Mouse (Mus musculus) gastrocnemius, postnatal 4 days (tissue): ENCODE results near the gene Large1. TPM values are rescaled to one million over a fixed set of nuclear protein-coding genes. Genes with fewer than 3 reads are reported as not detected.
"Not testable (repeated sequence)": the region's sequence is repeated elsewhere in the genome, so short reads cannot be mapped to it uniquely, and the experiment has no call there.

Experiments
- DNase-seq, 2 experiments: peaks; one replicate each; pipeline ENCODE4 v3.0.0; 2021 to 2022; ENCODE audit warnings: low spot score in 2 of 2, mixed read lengths in 2 of 2
- total RNA-seq, 2 experiments: library from RNA; stranded (reverse); gene quantifications; 2 replicates each; pipeline ENCODE4 v1.2.3; 2021

Gene Large1
- total RNA-seq, 2 experiments from 2014 or later: 31.5 to 31.8 TPM

- no peak for DNase-seq
Measured at GRCm38 (mm10) chr8:73187381-73187780, 166.0 kb downstream of the Large1 start.

GRCm38 (mm10) chr8:73178434-73178833 lies 174.9 kb downstream of the Large1 start:
- no peak for DNase-seq

GRCm38 (mm10) chr8:73172661-73173060 lies 180.7 kb downstream of the Large1 start:
- DNase-seq: no peak

- no peak for DNase-seq
Measured at GRCm38 (mm10) chr8:73161994-73162393, 191.3 kb downstream of the Large1 start.

GRCm38 (mm10) chr8:73161564-73161963 lies 191.8 kb downstream of the Large1 start:
- no peak for DNase-seq

- DNase-seq: no peak
Measured at GRCm38 (mm10) chr8:73160945-73161344, 192.4 kb downstream of the Large1 start.

- DNase-seq: no peak
Measured at GRCm38 (mm10) chr8:73147236-73147635, 206.1 kb downstream of the Large1 start.

GRCm38 (mm10) chr8:73142660-73143395 lies 210.5 kb downstream of the Large1 start:
- DNase-seq: no peak

GRCm38 (mm10) chr8:73135397-73135796 lies 217.9 kb downstream of the Large1 start:
- no peak for DNase-seq

GRCm38 (mm10) chr8:73132080-73132479 lies 221.3 kb downstream of the Large1 start:
- no peak for DNase-seq

- DNase-seq: no peak
Measured at GRCm38 (mm10) chr8:73123864-73124499, 229.4 kb downstream of the Large1 start.

- DNase-seq: no peak
Measured at GRCm38 (mm10) chr8:73112332-73112895, 240.9 kb downstream of the Large1 start.

GRCm38 (mm10) chr8:73104089-73104488 lies 249.3 kb downstream of the Large1 start:
- DNase-seq: no peak

GRCm38 (mm10) chr8:73101069-73101468 lies 252.3 kb downstream of the Large1 start:
- no peak for DNase-seq

GRCm38 (mm10) chr8:73100607-73101006 lies 252.7 kb downstream of the Large1 start:
- DNase-seq: not testable (repeated sequence)

GRCm38 (mm10) chr8:73099542-73099941 lies 253.8 kb downstream of the Large1 start:
- no peak for DNase-seq

- DNase-seq: no peak
Measured at GRCm38 (mm10) chr8:73096952-73097351, 256.4 kb downstream of the Large1 start.

- DNase-seq: not testable (repeated sequence)
Measured at GRCm38 (mm10) chr8:73077746-73078145, 275.6 kb downstream of the Large1 start.

- no peak for DNase-seq
Measured at GRCm38 (mm10) chr8:73061410-73061809, 291.9 kb downstream of the Large1 start.

- no peak for DNase-seq
Measured at GRCm38 (mm10) chr8:73054726-73055125, 298.6 kb downstream of the Large1 start.

- DNase-seq: no peak
Measured at GRCm38 (mm10) chr8:73053878-73054277, 299.5 kb downstream of the Large1 start.

- no peak for DNase-seq
Measured at GRCm38 (mm10) chr8:73052414-73052813, 300.9 kb downstream of the Large1 start.
